ENCODE assay signal across 8 mouse cellular contexts in the genomic region with DNA sequence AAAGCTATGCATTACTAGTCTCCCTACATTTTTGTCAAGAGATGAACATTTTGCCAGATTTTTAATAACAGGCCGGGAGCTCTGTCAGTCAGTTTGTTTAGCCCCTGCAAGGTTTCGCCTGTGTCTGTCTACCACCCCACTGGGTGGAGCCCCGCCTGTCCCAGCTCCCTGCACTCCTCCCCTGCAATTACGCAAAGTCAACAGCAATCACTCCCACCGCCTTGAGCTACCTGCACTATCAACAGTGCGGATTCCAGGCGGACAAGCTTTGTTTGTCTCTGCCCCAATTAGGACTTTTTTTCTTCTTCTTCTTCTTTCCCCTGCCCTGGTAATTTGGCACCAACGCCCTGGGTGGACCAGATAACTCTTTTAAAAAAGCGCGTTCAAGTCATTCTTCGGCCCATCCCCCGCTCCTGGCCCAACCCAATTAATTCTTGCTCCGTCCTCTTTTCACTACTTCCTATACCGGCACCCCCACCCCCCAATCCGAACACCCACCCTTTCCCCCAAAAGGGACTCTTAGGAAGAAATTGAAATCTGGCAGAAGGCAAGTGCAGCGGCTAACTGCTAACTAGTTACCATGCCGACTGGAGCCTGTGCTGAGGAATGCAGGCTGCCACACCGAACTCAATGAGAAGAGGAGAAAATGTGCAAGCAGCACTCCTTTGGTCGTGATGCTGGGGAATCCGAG. TPM values are rescaled to one million over a fixed set of nuclear protein-coding genes. Genes with fewer than 3 reads are reported as not detected.
DNase-seq lines count a peak whose midpoint lies in the region; ATAC-seq lines count a peak whose summit lies in the region.

No protein-coding gene starts in this region.

- no peak overlapping the region for H3K9ac ChIP-seq in embryonic facial prominence, embryonic 12.5 days
- no peak overlapping the region for H3K9ac ChIP-seq in hindbrain, embryonic 15.5 days
- no peak overlapping the region for H3K9ac ChIP-seq in neural tube, embryonic 12.5 days

- H3K27me3 ChIP-seq in embryonic facial prominence, embryonic 12.5 days, result peaks cover 6% of the 10 kb centered on the region; the same call in 1 of the 2 replicates
- H3K27me3 ChIP-seq in hindbrain, embryonic 15.5 days, result peaks cover 39% of the 10 kb centered on the region
- peaks cover 62% of the 10 kb centered on the region for H3K27me3 ChIP-seq in limb, embryonic 10.5 days (ENCODE audit: low read depth, poor library complexity, severe bottlenecking)
- peaks cover 50% of the 10 kb centered on the region for H3K27me3 ChIP-seq in neural tube, embryonic 12.5 days (replicated peaks)

- H3K4me1 ChIP-seq in embryonic facial prominence, embryonic 12.5 days, result 0 out of 2 replicates have a peak, but pooled peaks cover 6% of the 10 kb centered on the region
- peaks cover 19% of the 10 kb centered on the region for H3K4me1 ChIP-seq in hindbrain, embryonic 15.5 days (replicated peaks)
- H3K4me1 ChIP-seq in limb, embryonic 10.5 days, result peaks cover 17% of the 10 kb centered on the region
- peaks cover 12% of the 10 kb centered on the region for H3K4me1 ChIP-seq in neural tube, embryonic 12.5 days

- H3K4me3 ChIP-seq in embryonic facial prominence, embryonic 12.5 days, result peak overlapping the region; percentile 33
- H3K4me3 ChIP-seq in hindbrain, embryonic 15.5 days, result peak overlapping the region; percentile 23
- H3K4me3 ChIP-seq in limb, embryonic 10.5 days, result peak overlapping the region; percentile 51
- H3K4me3 ChIP-seq in neural tube, embryonic 12.5 days, result no peak overlapping the region

- no peaks in the 10 kb centered on the region for H3K36me3 ChIP-seq in embryonic facial prominence, embryonic 12.5 days
- H3K36me3 ChIP-seq in hindbrain, embryonic 15.5 days, result no peaks in the 10 kb centered on the region
- no peaks in the 10 kb centered on the region for H3K36me3 ChIP-seq in limb, embryonic 10.5 days
- no peaks in the 10 kb centered on the region for H3K36me3 ChIP-seq in neural tube, embryonic 12.5 days

- under 1% methylated on average over 20 of the region's 20 CpGs for WGBS in embryonic facial prominence, embryonic 12.5 days
- under 1% methylated on average over 20 of the region's 20 CpGs for WGBS in hindbrain, embryonic 15.5 days
- WGBS in limb, embryonic 10.5 days, result 1% methylated on average over 20 of the region's 20 CpGs
- under 1% methylated on average over 20 of the region's 20 CpGs for WGBS in neural tube, embryonic 12.5 days

- H3K27ac ChIP-seq in embryonic facial prominence, embryonic 12.5 days, result no peak overlapping the region
- H3K27ac ChIP-seq in hindbrain, embryonic 15.5 days (replicated peaks), result no peak overlapping the region
- no peak overlapping the region for H3K27ac ChIP-seq in limb, embryonic 10.5 days
- H3K27ac ChIP-seq in neural tube, embryonic 12.5 days, result no peak overlapping the region

- H3K9me3 ChIP-seq in embryonic facial prominence, embryonic 12.5 days, result no peaks in the 10 kb centered on the region
- H3K9me3 ChIP-seq in hindbrain, embryonic 15.5 days, result no peaks in the 10 kb centered on the region
- H3K9me3 ChIP-seq in limb, embryonic 10.5 days (replicated peaks), result no peaks in the 10 kb centered on the region
- no peaks in the 10 kb centered on the region for H3K9me3 ChIP-seq in neural tube, embryonic 12.5 days

- ATAC-seq in embryonic facial prominence, embryonic 12.5 days (ENCODE audit: insufficient number of reproducible peaks, insufficient read depth, low FRiP score, low TSS enrichment), result no peak; the same call in 1 of the 2 replicates
- peak; percentile 84 for ATAC-seq in hindbrain, embryonic 15.5 days (ENCODE audit: low FRiP score, low read depth)
- peak; percentile 92 for ATAC-seq in neural tube, embryonic 12.5 days (ENCODE audit: low FRiP score, low read depth)

- peak; percentile 12 for DNase-seq in testis, postnatal 14 days (ENCODE audit: low spot score)
- DNase-seq in testis, postnatal 10 days (ENCODE audit: low spot score), result no peak
- peak; percentile 60 for DNase-seq in limb, embryonic 10.5 days (ENCODE audit: low spot score)
- no peak for DNase-seq in thymus, postnatal 10 days (ENCODE audit: low spot score in 2 of 2)
- DNase-seq in spleen, adult 18-20 months, result no peak

- H3K4me2 ChIP-seq in embryonic facial prominence, embryonic 12.5 days (replicated peaks), result peak overlapping the region; percentile 48
- peak overlapping the region; percentile 48 for H3K4me2 ChIP-seq in hindbrain, embryonic 15.5 days
- peak overlapping the region; percentile 51 for H3K4me2 ChIP-seq in neural tube, embryonic 12.5 days (replicated peaks)

RNA-seq across cellular contexts. Expression of a gene that starts 35.9 kb away (rescaled TPM):
- 7.7 and 10.4 TPM in 2 replicates for polyA plus RNA-seq in embryonic facial prominence, embryonic 12.5 days (2016; fragmentation: Nextera tagmentation; extraction: Ambion mirVana)
- polyA plus RNA-seq in hindbrain, embryonic 15.5 days (2015; fragmentation: Nextera tagmentation; extraction: Ambion mirVana), result 21.9 and 36.3 TPM in 2 replicates
- 0.06 TPM in 1 of 2 replicates, not detected in the other for polyA plus RNA-seq in limb, embryonic 10.5 days (2016; fragmentation: Nextera tagmentation; extraction: Ambion mirVana)
- polyA plus RNA-seq in neural tube, embryonic 12.5 days (2016; fragmentation: Nextera tagmentation; extraction: Ambion mirVana), result 0.09 TPM in 1 of 2 replicates, not detected in the other

Comparison
In these comparisons a context has a peak if more than half of its experiments do, and no peak if none do; other contexts are left out.
1. DNase-seq: peak in testis, postnatal 14 days (single experiment) and limb, embryonic 10.5 days (single experiment); none in testis, postnatal 10 days (single experiment), thymus, postnatal 10 days (0 of 2) and spleen, adult 18-20 months (0 of 2).
2. Peak in every context shown above with its lines, with median percentiles within 50 percentile points of each other: H3K4me2 ChIP-seq.